Mouse (Mus musculus): ENCODE measurements around the gene Nr1i2.

DNA sequence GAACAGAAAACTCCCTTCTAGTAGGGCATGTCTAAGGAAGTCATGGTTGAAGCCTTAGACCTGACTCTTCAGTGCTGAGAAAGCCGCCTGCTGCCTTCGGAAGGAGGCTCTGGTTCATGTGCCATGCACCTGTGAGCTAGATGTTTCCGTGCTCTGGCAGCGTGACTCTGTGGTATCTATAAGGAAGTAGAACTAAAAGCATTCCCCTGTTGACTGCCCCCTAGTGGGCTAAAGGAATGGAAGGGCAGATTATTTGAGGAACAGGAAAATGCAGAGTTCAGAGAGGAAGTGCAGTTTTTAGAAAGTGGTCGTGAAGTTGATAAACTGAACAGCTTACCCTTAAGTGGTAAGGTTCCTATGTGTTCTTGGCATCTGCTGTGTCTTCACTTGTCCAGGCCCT is 54.9 kb downstream of the Nr1i2 start:
- TF ChIP-seq POLR2A (IDR thresholded peaks at IDR 0.05; ENCODE audit: control insufficient read depth, extremely low read depth, insufficient read depth, low read length, poor library complexity): no peak
- no peak for TF ChIP-seq CTCF (IDR thresholded peaks at IDR 0.05; ENCODE audit: borderline replicate concordance, control insufficient read depth, extremely low read depth, insufficient read depth, low read length, poor library complexity)

Data from thymus, adult 2 months (tissue).